Mouse (Mus musculus): ENCODE measurements around the gene Hexa. TPM values are rescaled to one million over a fixed set of nuclear protein-coding genes. Genes with fewer than 3 reads are reported as not detected.

Hexa gene
- polyA plus RNA-seq, 1 experiment from 2014 or later: 76.8 TPM

Other genes starting within 250 kb of the Hexa start
- gene Adpgk, start 248.0 kb upstream of the Hexa start, polyA plus RNA-seq (2015; fragmentation: Nextera tagmentation; extraction: Ambion mirVana): 45.6 and 48.9 TPM in 2 replicates
- 18.2 and 21.9 TPM in 2 replicates for gene Bbs4, start 186.0 kb upstream of the Hexa start, polyA plus RNA-seq (2015; fragmentation: Nextera tagmentation; extraction: Ambion mirVana)
- 19.0 and 19.2 TPM in 2 replicates for gene Arih1, start 52.9 kb upstream of the Hexa start, polyA plus RNA-seq (2015; fragmentation: Nextera tagmentation; extraction: Ambion mirVana)
- 0.18 and 0.29 TPM in 2 replicates for gene Tmem202, start 307 bp downstream of the Hexa start, polyA plus RNA-seq (2015; fragmentation: Nextera tagmentation; extraction: Ambion mirVana)
- gene Celf6, start 38.4 kb downstream of the Hexa start, polyA plus RNA-seq (2015; fragmentation: Nextera tagmentation; extraction: Ambion mirVana): 0.08 and 0.36 TPM in 2 replicates
- gene Parp6, start 77.7 kb downstream of the Hexa start, polyA plus RNA-seq (2015; fragmentation: Nextera tagmentation; extraction: Ambion mirVana): 31.5 TPM in 2 replicates
- 1,325 and 1,327 TPM in 2 replicates for gene Pkm, start 116.8 kb downstream of the Hexa start, polyA plus RNA-seq (2015; fragmentation: Nextera tagmentation; extraction: Ambion mirVana)
- gene Gramd2, start 140.6 kb downstream of the Hexa start, polyA plus RNA-seq (2015; fragmentation: Nextera tagmentation; extraction: Ambion mirVana): 1.0 TPM in 2 replicates
- gene Senp8, start 211.2 kb downstream of the Hexa start, polyA plus RNA-seq (2015; fragmentation: Nextera tagmentation; extraction: Ambion mirVana): 8.8 and 11.1 TPM in 2 replicates
- 16.8 and 17.5 TPM in 2 replicates for gene Myo9a, start 211.4 kb downstream of the Hexa start, polyA plus RNA-seq (2015; fragmentation: Nextera tagmentation; extraction: Ambion mirVana)

Data from limb, embryonic 13.5 days (tissue).